Mouse (Mus musculus) lung, adult 2 months (tissue): ENCODE data around the gene Arhgap31.

Experiments
- CTCF ChIP-seq: fragments of 200-500 bp; IDR thresholded peaks from 2 replicates; pipeline ENCODE4 v1.5.1; 2011; ENCODE audit warnings: mild to moderate bottlenecking, low read length, control low read depth; ENCODE audit not compliant: insufficient read depth
- POLR2A ChIP-seq: fragments of 200-500 bp; IDR thresholded peaks from 2 replicates; pipeline ENCODE4 v1.6.1; 2011; ENCODE audit warnings: low read depth, mild to moderate bottlenecking, control low read depth, low read length, borderline replicate concordance; ENCODE audit errors: extremely low read depth

- TF ChIP-seq CTCF = no peak
- no peak for TF ChIP-seq POLR2A
Observed at GRCm38 (mm10) chr16:38670621-38671390, 42.3 kb downstream of the Arhgap31 start.
